Mouse (Mus musculus): ENCODE results near the gene Ppp1r8.
"Not testable (repeated sequence)": the region's sequence is repeated elsewhere in the genome, so short reads cannot be mapped to it uniquely, and the experiment has no call there.

Gene Ppp1r8

GRCm38 (mm10) chr4:132806620-132807191 is 36.3 kb downstream of the Ppp1r8 start:
- no peak for DNase-seq

- no peak for DNase-seq
Measured at GRCm38 (mm10) chr4:132805599-132806197, 37.3 kb downstream of the Ppp1r8 start.

GRCm38 (mm10) chr4:132805146-132805545 is 37.8 kb downstream of the Ppp1r8 start:
- no peak for DNase-seq

GRCm38 (mm10) chr4:132804331-132804730 is 38.6 kb downstream of the Ppp1r8 start:
- DNase-seq: no peak

- DNase-seq: no peak
Measured at GRCm38 (mm10) chr4:132803876-132804275, 39.1 kb downstream of the Ppp1r8 start.

- no peak for DNase-seq
Measured at GRCm38 (mm10) chr4:132803212-132803611, 39.8 kb downstream of the Ppp1r8 start.

- DNase-seq: no peak
Measured at GRCm38 (mm10) chr4:132802171-132802637, 40.8 kb downstream of the Ppp1r8 start.

- DNase-seq: no peak
Measured at GRCm38 (mm10) chr4:132801176-132802077, 41.5 kb downstream of the Ppp1r8 start.

- no peak for DNase-seq
Measured at GRCm38 (mm10) chr4:132799845-132800244, 43.1 kb downstream of the Ppp1r8 start.

GRCm38 (mm10) chr4:132798666-132799065 is 44.3 kb downstream of the Ppp1r8 start:
- not testable (repeated sequence) for DNase-seq

- DNase-seq: no peak
Measured at GRCm38 (mm10) chr4:132798028-132798427, 44.9 kb downstream of the Ppp1r8 start.

GRCm38 (mm10) chr4:132797461-132797860 is 45.5 kb downstream of the Ppp1r8 start:
- no peak for DNase-seq

- peak; percentile 44 for DNase-seq
Measured at GRCm38 (mm10) chr4:132796196-132796886, 46.6 kb downstream of the Ppp1r8 start, which contains the start of gene Themis2. Gene Themis2 (minus strand): TSS chr4:132796387.

GRCm38 (mm10) chr4:132795171-132795570 is 47.8 kb downstream of the Ppp1r8 start:
- DNase-seq: no peak

GRCm38 (mm10) chr4:132794760-132795159 is 48.2 kb downstream of the Ppp1r8 start:
- DNase-seq: no peak

- DNase-seq: no peak
Measured at GRCm38 (mm10) chr4:132794028-132794427, 48.9 kb downstream of the Ppp1r8 start.

- DNase-seq: not testable (repeated sequence)
Measured at GRCm38 (mm10) chr4:132793322-132794004, 49.5 kb downstream of the Ppp1r8 start.

- no peak for DNase-seq
Measured at GRCm38 (mm10) chr4:132789731-132790130, 53.2 kb downstream of the Ppp1r8 start.

- no peak for DNase-seq
Measured at GRCm38 (mm10) chr4:132785228-132785627, 57.7 kb downstream of the Ppp1r8 start.

GRCm38 (mm10) chr4:132783732-132784131 is 59.2 kb downstream of the Ppp1r8 start:
- DNase-seq: no peak

GRCm38 (mm10) chr4:132780288-132780687 is 62.7 kb downstream of the Ppp1r8 start:
- no peak for DNase-seq

GRCm38 (mm10) chr4:132778562-132779201 is 64.3 kb downstream of the Ppp1r8 start:
- no peak for DNase-seq
